Mouse (Mus musculus): ENCODE measurements around the gene Setd1a.
"Not testable (repeated sequence)": the region's sequence is repeated elsewhere in the genome, so short reads cannot be mapped to it uniquely, and the experiment has no call there.

Gene Setd1a

DNA sequence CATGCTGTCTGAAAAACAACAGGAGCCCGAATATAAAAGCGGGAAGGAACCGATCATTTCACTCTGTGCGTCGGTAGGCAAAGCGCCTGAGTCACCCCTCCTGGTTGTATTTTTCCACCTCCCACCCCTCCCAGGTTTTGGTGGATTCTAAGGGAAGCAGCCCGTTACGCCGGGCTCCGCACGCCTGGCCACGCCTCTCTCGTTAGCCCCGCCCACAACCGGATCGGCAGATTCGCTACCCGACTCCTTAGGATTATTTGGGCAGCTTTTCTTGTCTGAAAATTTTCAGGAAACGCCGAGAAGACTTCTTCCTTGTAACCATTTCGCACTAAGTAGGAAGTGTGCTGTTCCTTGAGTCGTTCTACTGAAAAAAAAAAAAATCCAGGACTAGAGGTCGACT lies at the start of gene Setd1a:
Gene Setd1a, plus strand, starts transcription at position 245 of the 400 bp plus-strand sequence.
- peak; percentile 88 for DNase-seq (ENCODE audit: low read depth, low spot score)

DNA sequence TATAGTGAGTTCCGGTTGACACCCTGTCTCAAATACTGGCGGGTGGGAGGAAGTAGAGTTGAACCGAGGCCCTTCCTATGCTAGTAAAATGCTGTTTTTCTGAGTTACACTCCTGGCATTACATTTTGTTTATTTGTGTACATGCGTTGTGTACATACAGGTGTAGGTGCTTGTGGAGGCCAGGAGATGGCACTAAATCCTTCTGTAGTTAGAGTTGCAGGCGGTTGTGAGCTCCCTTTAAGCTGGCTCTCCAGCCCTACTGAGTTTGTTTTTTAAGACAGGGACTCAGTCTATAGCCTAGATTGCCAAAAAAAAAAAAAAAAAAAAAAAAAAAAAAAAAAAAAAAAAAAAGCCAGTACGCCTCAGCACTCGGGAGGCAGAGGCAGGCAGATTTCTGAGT lies 48.6 kb upstream of the Setd1a start:
- no peak for DNase-seq (ENCODE audit: low read depth, low spot score)

DNA sequence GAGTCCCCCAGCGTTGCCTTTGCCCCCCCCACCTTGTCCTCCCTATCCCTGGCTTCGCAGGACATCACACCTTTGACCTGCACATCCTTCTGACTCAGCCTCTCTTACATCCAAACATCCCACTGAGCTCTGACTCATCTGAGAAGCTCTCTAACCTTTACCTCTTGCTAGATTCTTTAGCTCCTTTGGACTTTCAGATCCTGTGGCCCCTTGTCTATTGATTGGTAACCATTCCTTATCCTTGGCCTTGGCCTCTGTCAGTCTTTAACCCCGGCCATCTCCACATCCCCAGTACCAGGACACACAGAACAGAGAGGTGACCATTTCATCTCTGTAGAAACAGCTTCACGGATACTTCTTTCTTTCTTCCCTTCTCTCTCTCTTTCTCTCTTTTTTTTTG lies 46.3 kb upstream of the Setd1a start:
- no peak for DNase-seq (ENCODE audit: low read depth, low spot score)

GRCm38 (mm10) chr7:127732066-127732465 lies 44.4 kb upstream of the Setd1a start, which contains the start of gene Ctf2:
Gene Ctf2, minus strand, starts transcription at chr7:127732166.
- DNase-seq (ENCODE audit: low read depth, low spot score): not testable (repeated sequence)

DNA sequence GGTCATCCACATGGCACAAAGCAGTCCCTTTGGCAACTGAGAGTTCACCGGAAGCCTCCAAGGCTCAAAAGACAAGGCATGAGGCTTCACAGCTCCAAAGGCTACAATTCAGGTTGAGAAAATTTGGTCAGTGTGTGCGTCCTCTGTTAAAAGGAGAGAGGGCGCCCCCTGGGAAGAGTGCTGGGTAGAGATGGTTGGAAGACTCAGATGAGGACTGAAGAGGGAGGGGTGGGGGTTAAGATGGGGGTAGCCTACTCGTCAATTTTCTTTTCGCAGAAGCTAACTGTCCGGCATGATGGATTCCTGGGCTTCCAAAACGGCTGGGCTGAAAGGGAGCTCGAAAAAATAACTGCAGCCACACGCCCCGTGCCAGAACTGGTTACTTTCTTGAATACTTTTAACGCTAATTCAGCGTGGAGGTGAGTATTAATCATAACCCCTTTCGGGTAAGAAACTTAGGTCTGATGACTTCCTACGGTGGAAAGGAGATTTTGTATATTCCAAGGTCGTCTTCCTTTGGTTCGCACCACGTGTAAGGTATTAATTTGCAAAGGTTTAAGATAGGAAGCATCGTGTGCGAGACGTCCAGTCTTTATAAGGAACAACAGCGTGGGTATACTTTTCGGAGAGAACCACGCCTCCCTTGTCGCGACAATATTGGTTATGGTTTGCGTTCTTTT lies 32.0 kb upstream of the Setd1a start, which contains the start of gene Fbxl19:
Gene Fbxl19, plus strand, starts transcription at position 178 of the 680 bp plus-strand sequence.
- peak; percentile 82 for DNase-seq (ENCODE audit: low read depth, low spot score)

- DNase-seq (ENCODE audit: low read depth, low spot score): peak; percentile 95
These were observed 31.2 kb upstream of the Setd1a start for GRCm38 (mm10) chr7:127745251-127745651.

GRCm38 (mm10) chr7:127745652-127746493 lies 30.6 kb upstream of the Setd1a start:
- DNase-seq (ENCODE audit: low read depth, low spot score): peak; percentile 98

- DNase-seq (ENCODE audit: low read depth, low spot score): peak; percentile 59
These were observed 29.7 kb upstream of the Setd1a start for GRCm38 (mm10) chr7:127746494-127747491.

GRCm38 (mm10) chr7:127747559-127748234 lies 28.8 kb upstream of the Setd1a start:
- DNase-seq (ENCODE audit: low read depth, low spot score): no peak

GRCm38 (mm10) chr7:127748235-127748560 lies 28.3 kb upstream of the Setd1a start:
- DNase-seq (ENCODE audit: low read depth, low spot score): no peak

GRCm38 (mm10) chr7:127750131-127751127 lies 26.0 kb upstream of the Setd1a start:
- no peak for DNase-seq (ENCODE audit: low read depth, low spot score)

DNA sequence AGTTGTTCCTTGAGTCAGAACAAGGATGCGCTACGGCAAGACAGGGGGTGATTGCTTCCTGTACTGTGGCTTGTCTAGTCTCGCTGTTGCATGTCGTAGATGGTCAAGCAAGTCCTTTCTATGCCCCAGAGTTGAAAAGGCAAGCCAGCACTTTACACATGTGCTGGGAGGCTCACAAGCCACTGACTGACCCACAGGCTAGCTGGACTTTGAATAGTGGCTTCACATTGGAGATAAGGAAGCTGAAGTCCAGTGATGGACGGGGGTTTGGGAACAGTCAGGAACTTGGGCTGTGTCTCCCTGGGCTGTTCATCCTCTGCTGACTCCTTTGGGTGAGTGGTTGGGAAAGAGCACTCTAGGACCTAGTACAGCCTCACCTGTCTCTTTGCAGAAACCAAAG lies 24.9 kb upstream of the Setd1a start:
- DNase-seq (ENCODE audit: low read depth, low spot score): no peak

DNA sequence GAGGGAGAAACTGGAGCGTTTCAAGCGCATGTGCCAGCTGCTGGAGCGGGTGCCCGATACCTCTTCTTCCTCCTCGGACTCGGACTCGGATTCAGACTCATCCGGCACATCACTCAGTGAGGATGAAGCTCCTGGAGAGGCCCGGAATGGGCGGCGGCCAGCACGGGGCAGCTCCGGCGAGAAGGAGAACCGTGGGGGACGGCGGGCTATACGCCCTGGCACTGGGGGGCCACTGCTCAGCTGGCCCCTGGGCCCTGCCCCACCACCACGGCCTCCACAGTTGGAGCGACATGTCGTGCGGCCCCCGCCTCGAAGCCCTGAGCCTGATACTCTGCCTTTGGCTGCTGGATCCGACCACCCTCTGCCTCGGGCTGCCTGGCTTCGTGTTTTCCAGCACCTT lies 24.4 kb upstream of the Setd1a start:
- no peak for DNase-seq (ENCODE audit: low read depth, low spot score)

GRCm38 (mm10) chr7:127753158-127753557 lies 23.3 kb upstream of the Setd1a start:
- DNase-seq (ENCODE audit: low read depth, low spot score): no peak

DNA sequence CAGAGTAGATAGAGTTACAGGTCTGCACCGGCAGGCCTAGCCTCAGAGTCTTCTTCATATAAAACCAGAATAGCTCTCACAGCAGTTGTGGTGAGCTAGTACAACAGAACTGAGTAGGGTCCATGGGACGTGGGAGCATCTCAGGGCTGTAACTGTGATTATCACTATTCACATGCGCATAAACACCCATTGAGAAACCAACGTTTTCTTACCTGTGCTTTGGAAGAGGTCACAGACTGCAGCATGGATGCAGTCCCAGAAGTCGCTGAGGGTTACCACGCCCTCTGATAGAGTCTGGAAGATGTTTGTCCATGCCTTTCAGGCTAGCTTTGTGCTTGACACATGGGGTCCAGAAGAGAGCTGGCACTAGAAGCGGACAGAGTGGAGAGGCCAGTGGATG lies 22.7 kb upstream of the Setd1a start:
- DNase-seq (ENCODE audit: low read depth, low spot score): no peak

- DNase-seq (ENCODE audit: low read depth, low spot score): no peak
These were observed 16.8 kb upstream of the Setd1a start for GRCm38 (mm10) chr7:127759716-127760115.

- no peak for DNase-seq (ENCODE audit: low read depth, low spot score)
These were observed 16.0 kb upstream of the Setd1a start for GRCm38 (mm10) chr7:127760478-127760877.

GRCm38 (mm10) chr7:127761026-127761425 lies 15.4 kb upstream of the Setd1a start:
- DNase-seq (ENCODE audit: low read depth, low spot score): peak; percentile 79

GRCm38 (mm10) chr7:127763642-127764041 lies 12.8 kb upstream of the Setd1a start:
- no peak for DNase-seq (ENCODE audit: low read depth, low spot score)

DNA sequence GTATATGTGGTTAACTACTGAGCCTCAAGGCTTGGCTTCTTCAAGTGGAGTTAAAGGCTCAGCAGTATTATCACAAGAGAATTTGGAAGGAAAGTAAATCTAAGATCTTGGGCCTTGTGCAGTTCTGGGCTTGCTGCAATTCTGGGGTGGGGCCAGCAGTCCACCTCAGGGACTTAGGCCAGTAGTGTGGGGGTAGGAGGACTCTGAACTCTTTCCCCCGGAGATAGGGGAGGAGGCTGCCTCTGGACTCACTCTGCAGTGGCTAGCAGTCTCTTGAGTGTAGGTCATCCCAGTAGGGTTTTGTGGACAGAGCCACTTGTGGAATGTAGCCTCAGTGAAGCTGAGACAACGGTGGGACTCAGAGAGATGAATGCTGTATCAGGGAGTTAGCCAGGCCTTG lies 10.7 kb upstream of the Setd1a start:
- DNase-seq (ENCODE audit: low read depth, low spot score): no peak

Measured in mesoderm, embryonic 11.5 days (tissue).